Mouse (Mus musculus): ENCODE data around the gene Tshr. TPM values are rescaled to one million over a fixed set of nuclear protein-coding genes. Genes with fewer than 3 reads are reported as not detected.

The Tshr gene
- total RNA-seq (2023): 1 to 10 TPM; 3.2 to 3.5 TPM

DNA sequence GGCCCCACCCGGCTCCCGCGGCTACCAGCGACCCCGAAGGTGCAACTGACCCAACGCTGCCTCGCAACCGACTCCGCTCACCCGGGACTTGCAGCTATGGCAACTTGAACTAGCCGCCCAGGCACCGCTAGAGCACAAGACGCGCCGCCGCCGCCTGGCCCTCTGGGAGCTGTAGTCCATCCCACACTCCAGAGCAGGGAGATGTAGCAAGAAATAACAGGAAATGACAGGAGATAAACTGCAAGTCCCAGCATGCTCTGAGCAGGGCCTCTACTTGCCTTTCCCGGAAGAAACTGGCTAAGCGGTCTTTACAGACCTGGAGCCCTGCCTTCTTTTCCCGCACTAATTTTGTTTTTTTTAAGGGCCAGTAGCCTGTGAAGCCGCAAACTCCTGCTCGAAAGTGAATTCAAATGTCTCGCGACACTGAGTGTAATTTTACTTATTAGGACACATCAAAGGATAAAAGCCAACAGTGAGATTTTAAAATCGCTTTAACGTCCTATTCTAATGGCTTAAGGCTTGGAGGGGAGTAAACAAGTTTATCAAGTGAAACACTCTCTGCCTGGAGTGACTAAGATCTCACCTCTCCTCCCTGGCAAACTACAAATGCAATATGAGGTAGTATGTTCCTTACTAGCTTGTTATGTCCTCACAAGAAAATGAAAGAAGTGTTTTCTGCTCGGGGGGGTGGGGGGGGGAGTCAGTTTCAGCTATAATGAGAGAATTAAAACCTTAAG lies at the start of gene Tshr, which contains the start of gene Cep128:
Tshr (plus strand) TSS at position 283 of the 737 bp plus-strand sequence.
Cep128 (minus strand) TSS at position 129 of the 737 bp plus-strand sequence.

DNA sequence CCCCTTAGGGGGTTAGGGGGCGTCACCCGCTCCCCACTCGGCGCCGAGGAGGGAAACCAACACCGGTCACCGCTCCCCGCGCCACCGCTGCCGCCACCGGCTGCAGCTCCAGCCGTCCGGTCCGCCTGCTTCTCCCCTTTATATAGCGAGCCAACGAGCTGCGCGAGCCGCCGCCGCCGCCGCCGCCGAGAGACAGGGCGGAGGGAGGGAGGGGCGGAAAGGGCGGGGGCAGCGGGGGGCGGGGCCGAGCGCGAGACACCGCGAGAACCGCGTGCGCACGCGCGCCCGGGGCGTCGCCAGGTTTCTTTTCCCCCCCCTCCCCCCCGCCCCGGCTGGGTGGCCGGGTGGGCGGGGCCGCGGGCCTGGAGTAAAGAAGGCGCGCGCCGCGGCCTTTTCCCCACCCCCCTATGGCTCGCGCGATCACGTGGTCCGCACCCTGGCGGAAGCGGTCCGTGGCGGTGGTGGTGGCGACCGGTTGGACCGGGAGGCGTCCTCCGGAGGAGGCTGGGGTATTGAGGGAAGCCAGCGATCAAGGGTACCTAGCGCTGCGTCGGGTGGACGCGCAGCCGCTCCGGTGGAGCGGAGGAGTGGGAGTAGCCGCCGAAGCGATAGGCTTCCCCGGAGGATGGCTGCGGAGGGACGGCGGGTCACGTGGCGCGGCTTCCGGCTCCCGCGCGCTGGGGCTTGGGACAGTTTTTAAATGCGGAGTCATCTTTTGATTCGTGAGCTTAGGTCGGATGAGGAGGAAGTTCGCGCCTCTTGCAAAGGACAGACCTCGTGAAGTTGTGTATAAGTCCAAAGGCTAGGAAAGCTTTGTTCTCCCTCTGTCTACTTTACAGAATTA lies 205.7 kb downstream of the Tshr start, which contains the start of gene Gtf2a1:
Gtf2a1 (minus strand) TSS at position 641 of the 844 bp plus-strand sequence.

Other genes starting within 250 kb of the Tshr start
- gene Cep128, start 154 bp upstream of the Tshr start, total RNA-seq (2023): 10 to 100 TPM; 44.5 to 47.8 TPM
- gene Gtf2a1, start 205.9 kb downstream of the Tshr start, total RNA-seq (2023): 10 to 100 TPM; 35.8 to 39.4 TPM